Mouse (Mus musculus) adrenal gland (tissue): ENCODE measurements around the gene Appl2.

ENCODE experiments used
- intact Hi-C: fragments of 180-260 bp; cut with DNase I; formaldehyde crosslinking; loops from one replicate; pipeline ENCODE4 v1.15.1; 2025

The Appl2 gene

GRCm38 (mm10) chr10:83592616-83593015 lies 55.9 kb downstream of the Appl2 start:
- intact Hi-C loops, result no loop called here

GRCm38 (mm10) chr10:83590801-83591200 lies 57.7 kb downstream of the Appl2 start:
- intact Hi-C loops, result no loop called here

- intact Hi-C loops, result no loop called here
Observed at GRCm38 (mm10) chr10:83565449-83566441, 82.8 kb downstream of the Appl2 start.

- intact Hi-C loops, result no loop called here
Observed at GRCm38 (mm10) chr10:83563005-83563404, 85.5 kb downstream of the Appl2 start.
